Mouse (Mus musculus): ENCODE results near the gene Tkt. TPM values are rescaled to one million over a fixed set of nuclear protein-coding genes. Genes with fewer than 3 reads are reported as not detected.
A peak's percentile ranks its signal among the peaks of the same experiment; 100 is the strongest.
"Not testable (repeated sequence)": the region's sequence is repeated elsewhere in the genome, so short reads cannot be mapped to it uniquely, and the experiment has no call there.

Tkt gene
- total RNA-seq (2017), result 412 and 462 TPM in 2 replicates

DNA sequence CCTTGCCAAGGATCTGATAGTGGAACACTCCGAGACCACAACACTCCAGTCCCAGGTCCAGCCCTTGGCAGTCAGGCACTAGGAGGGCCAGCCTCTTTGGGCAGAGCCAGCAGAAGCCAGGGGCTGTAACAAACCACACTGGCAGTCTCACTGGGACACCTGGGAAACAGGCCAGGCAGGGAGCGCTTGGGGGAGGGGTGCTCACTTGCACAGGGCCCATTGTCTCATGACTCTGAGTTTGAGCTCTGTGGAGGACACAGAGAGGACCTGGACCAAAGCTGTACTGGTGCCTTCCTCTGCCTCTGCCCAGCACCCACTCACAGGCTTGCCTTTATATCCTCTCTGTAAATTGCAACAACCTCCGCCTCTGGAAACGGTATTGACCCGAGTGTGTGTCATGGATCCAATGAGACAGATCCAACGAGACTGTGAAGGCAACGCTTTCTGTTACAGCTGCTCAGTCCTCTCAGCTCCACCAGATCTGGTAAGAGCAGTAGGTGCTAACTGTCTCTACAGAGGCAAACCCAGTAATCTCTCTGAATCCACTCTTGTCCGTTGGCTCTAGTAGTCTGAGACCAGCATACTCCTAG is at the start of gene Tkt:
Gene Tkt (plus strand): TSS at position 229 of the 590 bp plus-strand sequence.
- ATAC-seq (replicated peaks in 1 of 2; ENCODE audit: insufficient read depth in 1 of 2, low FRiP score in 2 of 2, low TSS enrichment in 1 of 2, low read depth in 1 of 2, poor library complexity in 2 of 2, severe bottlenecking in 2 of 2), result peak; percentile 1 to 13; a peak in 2 of 4 replicates

DNA sequence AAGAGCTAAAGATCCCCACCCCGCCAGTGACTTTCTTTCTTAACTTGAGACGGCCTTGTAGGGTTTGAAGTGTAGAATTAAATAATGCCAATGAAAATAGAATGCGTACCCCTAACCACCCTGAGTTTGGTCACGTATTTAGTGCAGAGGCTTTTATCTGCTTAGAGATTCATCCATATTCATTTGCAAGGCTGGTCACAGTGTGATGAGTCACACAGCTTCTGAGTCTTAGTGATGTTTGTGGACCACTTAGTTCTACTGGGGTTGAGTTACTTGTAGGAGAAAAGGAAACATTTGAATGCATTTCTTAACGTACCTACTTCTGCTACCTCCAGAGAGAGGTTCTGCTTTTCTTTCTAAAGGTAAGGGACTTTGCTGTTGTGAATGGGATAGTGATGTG is 43.2 kb upstream of the Tkt start:
- no peak for ATAC-seq (replicated peaks in 1 of 2; ENCODE audit: insufficient read depth in 1 of 2, low FRiP score in 2 of 2, low TSS enrichment in 1 of 2, low read depth in 1 of 2, poor library complexity in 2 of 2, severe bottlenecking in 2 of 2)

GRCm38 (mm10) chr14:30510214-30510763 is 37.9 kb upstream of the Tkt start:
- ATAC-seq (replicated peaks in 1 of 2; ENCODE audit: insufficient read depth in 1 of 2, low FRiP score in 2 of 2, low TSS enrichment in 1 of 2, low read depth in 1 of 2, poor library complexity in 2 of 2, severe bottlenecking in 2 of 2), result no peak

DNA sequence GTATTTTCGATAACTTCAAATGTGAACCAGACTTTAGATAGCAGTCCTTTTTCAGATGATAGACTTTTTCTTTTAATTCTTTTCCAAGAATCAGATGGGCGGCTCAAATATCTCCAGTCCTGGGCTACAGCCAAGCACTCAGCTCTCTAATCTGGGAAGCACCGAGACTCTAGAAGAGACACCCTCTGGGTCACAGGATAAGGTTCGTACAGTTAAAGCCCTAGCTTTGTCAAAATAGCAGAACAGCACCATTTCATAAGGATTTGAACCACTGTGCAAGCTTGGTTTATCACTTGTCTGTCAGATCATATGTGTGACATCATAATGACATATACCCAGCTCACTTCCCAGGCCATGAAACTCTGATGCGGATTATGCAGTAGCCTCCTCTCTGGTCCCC is 35.3 kb upstream of the Tkt start:
- ATAC-seq (replicated peaks in 1 of 2; ENCODE audit: insufficient read depth in 1 of 2, low FRiP score in 2 of 2, low TSS enrichment in 1 of 2, low read depth in 1 of 2, poor library complexity in 2 of 2, severe bottlenecking in 2 of 2), result no peak

DNA sequence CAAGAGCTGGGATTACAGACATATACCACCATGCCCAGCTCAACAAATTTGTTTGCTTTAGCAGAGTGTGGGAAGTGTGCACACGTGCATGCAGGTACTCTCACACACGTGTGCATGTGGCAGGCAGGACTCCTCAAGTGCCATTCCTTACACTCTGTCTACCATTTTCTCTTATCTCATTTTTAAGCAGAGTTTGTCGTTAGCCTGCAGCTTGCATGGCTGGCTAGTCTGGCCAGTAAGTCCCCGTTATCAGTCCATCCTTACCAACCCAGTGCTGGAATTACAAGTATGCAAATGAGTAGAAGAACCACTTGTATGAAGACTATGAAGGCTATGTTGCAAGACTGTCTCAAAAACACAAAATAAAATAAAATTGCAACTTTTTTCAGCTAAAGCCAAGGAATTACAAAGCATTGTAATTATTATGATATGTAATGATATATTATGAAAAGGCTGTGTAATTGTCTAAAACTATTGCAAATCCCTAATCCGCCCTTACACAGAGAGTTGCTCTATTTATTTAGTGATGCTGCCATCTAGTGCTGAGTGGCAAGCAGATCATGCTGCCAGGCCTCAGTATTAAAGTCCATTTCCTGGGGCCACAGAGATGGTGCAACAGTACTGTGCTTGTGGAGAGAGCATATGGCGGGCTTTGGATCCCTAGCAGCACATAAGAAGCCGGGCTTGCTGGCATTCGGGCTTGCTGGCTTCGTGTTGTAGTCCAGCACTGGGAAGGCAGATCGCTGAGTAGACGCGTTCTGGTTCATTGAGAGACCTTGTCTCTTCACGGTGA is 32.0 kb upstream of the Tkt start:
- ATAC-seq (replicated peaks in 1 of 2; ENCODE audit: insufficient read depth in 1 of 2, low FRiP score in 2 of 2, low TSS enrichment in 1 of 2, low read depth in 1 of 2, poor library complexity in 2 of 2, severe bottlenecking in 2 of 2), result peak in 1 of 2 experiments; percentile 27; a peak in 1 of 4 replicates

DNA sequence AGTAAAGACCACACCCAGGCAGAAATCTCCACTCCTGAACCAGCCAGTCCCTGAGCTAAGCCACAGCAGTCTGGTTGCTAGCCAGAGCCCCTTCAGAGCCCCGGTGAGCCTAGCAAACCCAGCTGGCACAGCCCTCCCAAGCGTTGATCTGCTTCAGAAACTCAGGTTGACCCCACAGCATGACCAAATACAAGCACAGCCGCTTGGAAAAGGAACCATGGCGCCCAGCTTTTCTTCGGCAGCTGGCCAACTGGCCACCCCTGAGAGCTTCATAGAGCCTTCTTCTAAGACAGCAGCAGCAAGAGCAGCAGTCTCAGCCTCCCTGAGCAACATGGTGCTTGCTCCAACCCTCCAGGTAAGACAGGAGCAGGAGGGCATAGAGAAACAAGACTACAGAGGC is 28.8 kb upstream of the Tkt start:
- ATAC-seq (replicated peaks in 1 of 2; ENCODE audit: insufficient read depth in 1 of 2, low FRiP score in 2 of 2, low TSS enrichment in 1 of 2, low read depth in 1 of 2, poor library complexity in 2 of 2, severe bottlenecking in 2 of 2), result no peak

- no peak for ATAC-seq (replicated peaks in 1 of 2; ENCODE audit: insufficient read depth in 1 of 2, low FRiP score in 2 of 2, low TSS enrichment in 1 of 2, low read depth in 1 of 2, poor library complexity in 2 of 2, severe bottlenecking in 2 of 2)
These were observed 24.8 kb upstream of the Tkt start for GRCm38 (mm10) chr14:30523356-30523755.

- ATAC-seq (replicated peaks in 1 of 2; ENCODE audit: insufficient read depth in 1 of 2, low FRiP score in 2 of 2, low TSS enrichment in 1 of 2, low read depth in 1 of 2, poor library complexity in 2 of 2, severe bottlenecking in 2 of 2), result no peak
These were observed 19.8 kb upstream of the Tkt start for GRCm38 (mm10) chr14:30528392-30528791.

GRCm38 (mm10) chr14:30528961-30529360 is 19.2 kb upstream of the Tkt start:
- no peak for ATAC-seq (replicated peaks in 1 of 2; ENCODE audit: insufficient read depth in 1 of 2, low FRiP score in 2 of 2, low TSS enrichment in 1 of 2, low read depth in 1 of 2, poor library complexity in 2 of 2, severe bottlenecking in 2 of 2)

DNA sequence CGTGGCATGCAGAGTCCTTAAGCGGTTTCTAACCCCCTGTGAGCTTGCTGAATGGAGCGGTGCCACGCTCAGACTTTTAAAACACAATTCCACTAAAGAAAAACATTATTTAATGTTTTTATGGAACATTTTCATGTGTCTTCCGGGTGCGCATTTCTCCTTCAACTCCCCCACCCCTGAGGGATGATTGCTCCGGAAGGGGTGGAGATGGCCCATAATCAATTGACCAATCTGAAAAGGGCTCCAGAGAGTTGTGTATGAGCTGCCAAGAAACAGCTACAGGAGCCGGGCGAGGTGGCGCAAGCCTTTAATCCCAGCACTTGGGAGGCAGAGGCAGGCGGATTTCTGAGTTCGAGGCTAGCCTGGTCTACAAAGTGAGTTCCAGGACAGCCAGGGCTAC is 18.7 kb upstream of the Tkt start:
- no peak for ATAC-seq (replicated peaks in 1 of 2; ENCODE audit: insufficient read depth in 1 of 2, low FRiP score in 2 of 2, low TSS enrichment in 1 of 2, low read depth in 1 of 2, poor library complexity in 2 of 2, severe bottlenecking in 2 of 2)

DNA sequence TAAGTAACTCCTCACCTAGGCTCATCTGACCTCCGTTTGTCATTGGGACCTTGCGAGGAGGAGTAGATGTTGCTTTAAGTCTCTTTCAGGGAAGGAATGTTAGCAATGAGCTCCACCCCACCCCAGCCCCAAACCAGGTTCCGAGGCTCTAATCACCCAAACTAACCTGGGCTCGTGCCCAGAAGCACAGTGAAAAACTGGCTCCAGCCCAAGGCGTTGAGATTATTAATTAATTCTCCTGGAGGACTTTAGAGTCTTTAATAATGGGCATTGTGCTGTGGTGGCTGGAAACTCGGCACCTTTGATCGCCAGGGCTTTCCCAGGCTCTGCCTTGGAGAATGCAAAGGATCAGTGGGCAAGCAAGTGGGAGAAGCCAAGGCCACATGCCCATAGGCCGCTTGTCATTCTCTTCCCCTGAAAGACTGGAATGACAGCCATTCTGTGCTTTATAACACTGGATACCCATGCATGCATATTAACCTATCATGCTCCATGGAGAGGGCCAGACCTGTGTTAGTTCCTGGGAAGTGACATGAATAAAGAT is 17.4 kb upstream of the Tkt start:
- ATAC-seq (replicated peaks in 1 of 2; ENCODE audit: insufficient read depth in 1 of 2, low FRiP score in 2 of 2, low TSS enrichment in 1 of 2, low read depth in 1 of 2, poor library complexity in 2 of 2, severe bottlenecking in 2 of 2), result no peak

DNA sequence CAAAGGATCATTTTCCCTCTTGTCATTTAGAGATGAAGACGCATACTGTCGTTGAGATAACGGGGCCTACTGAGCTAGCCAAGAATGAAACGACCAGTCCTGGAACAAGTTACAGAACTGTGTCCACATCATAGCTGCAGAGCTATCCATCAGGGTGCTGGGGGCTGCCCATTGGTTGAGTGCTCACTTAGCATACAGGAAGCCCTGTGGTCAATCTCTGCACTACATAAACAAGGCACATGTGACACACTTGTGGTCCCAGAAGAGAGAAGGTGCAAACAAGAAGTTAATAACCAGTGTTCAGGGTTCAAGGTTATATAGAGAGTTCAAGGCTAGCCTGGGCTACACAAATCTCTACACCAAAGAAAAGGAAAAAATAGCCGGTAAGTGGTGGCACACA is 16.7 kb upstream of the Tkt start:
- ATAC-seq (replicated peaks in 1 of 2; ENCODE audit: insufficient read depth in 1 of 2, low FRiP score in 2 of 2, low TSS enrichment in 1 of 2, low read depth in 1 of 2, poor library complexity in 2 of 2, severe bottlenecking in 2 of 2), result no peak

DNA sequence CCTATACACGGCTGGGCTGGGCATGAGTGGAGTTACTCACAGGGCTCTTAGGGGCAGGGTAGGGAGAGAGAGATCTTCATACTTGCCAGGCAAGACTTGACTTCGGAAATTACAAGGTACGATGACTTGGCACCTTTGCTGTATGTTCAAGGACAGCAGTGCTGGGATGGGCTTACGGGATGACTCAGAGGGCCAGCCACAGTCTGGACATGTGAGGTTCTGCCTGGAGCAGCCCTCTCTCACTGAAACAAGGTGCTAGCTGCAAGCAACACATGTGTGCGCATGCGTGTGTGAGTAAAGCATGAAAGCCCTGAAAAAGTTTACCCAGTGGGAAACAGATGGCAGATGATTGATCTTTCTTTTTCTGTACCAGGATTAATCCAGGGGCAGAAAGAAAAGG is 16.3 kb upstream of the Tkt start:
- ATAC-seq (replicated peaks in 1 of 2; ENCODE audit: insufficient read depth in 1 of 2, low FRiP score in 2 of 2, low TSS enrichment in 1 of 2, low read depth in 1 of 2, poor library complexity in 2 of 2, severe bottlenecking in 2 of 2), result no peak

DNA sequence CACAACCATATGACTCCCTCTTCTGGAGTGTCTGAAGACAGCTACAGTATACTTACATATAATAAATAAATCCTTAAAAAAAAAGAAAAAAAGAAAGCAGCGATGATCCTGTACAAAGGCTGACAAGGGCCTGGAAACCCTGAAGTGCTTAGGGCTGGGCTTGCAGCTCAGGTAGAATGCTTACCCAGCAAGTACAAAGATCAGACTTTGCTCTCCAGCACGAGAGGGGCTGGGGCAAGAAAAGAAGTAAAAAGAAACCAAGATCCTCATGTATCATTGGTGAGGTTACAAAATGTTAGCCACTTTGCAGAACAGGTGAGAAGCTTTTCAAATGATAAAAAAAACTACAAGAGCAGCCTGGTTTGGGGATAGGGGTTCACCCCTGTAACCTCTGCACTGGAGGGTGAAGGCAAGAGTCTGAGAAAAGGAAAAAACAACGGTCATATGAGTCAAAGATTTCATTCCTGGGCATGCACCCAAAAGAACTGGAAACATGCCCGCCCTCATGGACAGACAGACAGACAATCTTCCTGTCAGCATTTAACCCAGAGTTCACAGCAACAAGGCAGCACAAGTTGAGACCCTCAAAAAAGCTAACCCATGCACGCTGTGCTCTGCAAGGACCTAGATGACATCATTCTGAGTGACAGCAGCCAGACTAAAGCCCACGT is 14.2 kb upstream of the Tkt start:
- ATAC-seq (replicated peaks in 1 of 2; ENCODE audit: insufficient read depth in 1 of 2, low FRiP score in 2 of 2, low TSS enrichment in 1 of 2, low read depth in 1 of 2, poor library complexity in 2 of 2, severe bottlenecking in 2 of 2), result no peak

GRCm38 (mm10) chr14:30541541-30541940 is 6.6 kb upstream of the Tkt start:
- ATAC-seq (replicated peaks in 1 of 2; ENCODE audit: insufficient read depth in 1 of 2, low FRiP score in 2 of 2, low TSS enrichment in 1 of 2, low read depth in 1 of 2, poor library complexity in 2 of 2, severe bottlenecking in 2 of 2), result no peak

DNA sequence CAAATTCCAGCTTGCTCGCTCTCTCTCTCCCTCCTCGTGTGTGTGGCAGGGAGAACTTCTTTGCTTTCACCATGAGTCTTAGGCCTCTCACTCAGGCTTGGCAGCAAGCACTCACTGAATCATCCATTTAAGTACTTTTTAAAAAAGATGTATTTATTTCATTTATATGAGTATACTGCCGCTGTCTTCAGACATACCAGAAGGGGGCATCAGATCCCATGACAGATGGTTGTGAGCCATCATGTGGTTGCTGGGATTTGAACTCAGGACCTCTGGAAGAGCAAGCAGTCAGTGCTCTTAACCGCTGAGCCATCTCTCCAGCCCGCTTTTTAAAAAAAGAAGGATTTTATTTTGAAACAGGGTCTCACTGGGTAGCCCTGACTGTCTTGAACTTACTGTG is 4.8 kb upstream of the Tkt start:
- not testable (repeated sequence) for ATAC-seq (replicated peaks in 1 of 2; ENCODE audit: insufficient read depth in 1 of 2, low FRiP score in 2 of 2, low TSS enrichment in 1 of 2, low read depth in 1 of 2, poor library complexity in 2 of 2, severe bottlenecking in 2 of 2)

DNA sequence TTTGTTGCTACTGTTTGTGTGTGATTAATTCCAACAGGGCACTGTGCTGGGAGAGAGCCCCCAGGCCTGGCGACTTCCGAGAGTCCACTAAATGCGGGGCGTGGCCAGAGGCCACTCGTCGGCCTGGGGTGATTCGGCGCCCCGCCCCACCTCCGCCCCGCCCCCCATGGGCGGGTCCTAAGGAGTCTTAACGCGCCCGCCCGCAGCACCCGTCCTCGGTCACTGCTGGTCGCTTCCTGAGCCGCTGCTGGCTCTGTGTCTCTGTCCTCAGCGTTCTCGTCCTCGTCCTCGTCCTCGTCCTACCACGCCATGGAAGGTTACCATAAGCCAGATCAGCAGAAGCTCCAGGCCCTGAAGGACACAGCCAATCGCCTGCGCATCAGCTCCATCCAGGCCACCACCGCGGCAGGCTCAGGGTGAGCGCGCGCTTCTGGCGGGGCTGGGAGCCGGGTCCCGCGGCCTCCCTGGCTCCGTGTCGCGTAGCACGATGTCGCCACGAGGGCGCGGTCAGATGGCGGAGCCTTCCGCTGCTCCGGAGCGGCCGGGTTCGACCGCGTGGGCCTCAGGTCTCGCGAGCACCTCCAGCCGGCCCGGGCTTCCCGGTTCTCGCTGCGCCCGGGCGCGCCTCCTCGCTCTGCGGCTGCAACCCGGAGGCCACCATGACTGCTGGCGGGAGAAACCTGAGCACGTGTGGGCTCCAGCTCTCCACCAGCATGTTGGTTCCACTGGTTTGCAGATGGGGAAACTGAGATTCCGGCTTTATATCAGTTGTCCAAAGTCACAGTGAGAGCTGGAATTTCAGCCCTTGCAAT is 1.0 kb downstream of the Tkt start:
- ATAC-seq (replicated peaks in 1 of 2; ENCODE audit: insufficient read depth in 1 of 2, low FRiP score in 2 of 2, low TSS enrichment in 1 of 2, low read depth in 1 of 2, poor library complexity in 2 of 2, severe bottlenecking in 2 of 2), result peak; percentile 77 to 78

Data from hematopoietic stem cell, adult 5-6 weeks (primary cell).